Mouse (Mus musculus) stomach, embryonic 16.5 days (tissue): ENCODE data around the gene Ifi47. TPM values are rescaled to one million over a fixed set of nuclear protein-coding genes. Genes with fewer than 3 reads are reported as not detected.
"Not testable (repeated sequence)": the region's sequence is repeated elsewhere in the genome, so short reads cannot be mapped to it uniquely, and the experiment has no call there.

Experiments used
- ATAC-seq: fragments of 200-750 bp; cut with Nextera tagmentation; 2 replicates; pipeline ENCODE4 v1.8.0; 2017; ENCODE audit warnings: moderate number of reproducible peaks, moderate TSS enrichment; ENCODE audit not compliant: insufficient read depth, low FRiP score
- H3K27ac ChIP-seq: fragments of 300-500 bp; sonication (generic); 2 replicates; pipeline ENCODE4 v1.5.1; 2014; ENCODE audit warnings: low read length
- H3K27me3 ChIP-seq: fragments of 300-500 bp; sonication (generic); 2 replicates; pipeline ENCODE4 v1.6.1; 2014; ENCODE audit warnings: low read length, control low read depth, mixed read lengths; ENCODE audit not compliant: control insufficient read depth, insufficient read depth
- H3K36me3 ChIP-seq: fragments of 300-500 bp; sonication (generic); 2 replicates; pipeline ENCODE4 v1.6.1; 2014; ENCODE audit warnings: low read length; ENCODE audit not compliant: control insufficient read depth, insufficient read depth
- H3K4me1 ChIP-seq: fragments of 300-500 bp; sonication (generic); 2 replicates; pipeline ENCODE4 v1.6.1; 2014; ENCODE audit warnings: low read length, control low read depth, mixed read lengths; ENCODE audit not compliant: control insufficient read depth, insufficient read depth
- H3K4me2 ChIP-seq: fragments of 300-500 bp; sonication (generic); 2 replicates; pipeline ENCODE4 v1.6.1; 2014; ENCODE audit warnings: low read depth, low read length, mixed read lengths
- H3K4me3 ChIP-seq: fragments of 300-500 bp; sonication (generic); replicated peaks from 2 replicates; pipeline ENCODE4 v1.5.1; 2014; ENCODE audit warnings: mild to moderate bottlenecking, low read length
- H3K9ac ChIP-seq: fragments of 300-500 bp; sonication (generic); 2 replicates; pipeline ENCODE4 v1.6.1; 2014; ENCODE audit warnings: low read length
- H3K9me3 ChIP-seq: fragments of 300-500 bp; sonication (generic); replicated peaks from 2 replicates; pipeline ENCODE4 v1.6.1; 2016; ENCODE audit warnings: low read length, control low read depth; ENCODE audit not compliant: control insufficient read depth
- WGBS: fragments of 180-500 bp; shearing (Covaris S2); extraction: QIAGEN DNeasy Blood & Tissue Kit; methylation state at CpG from one replicate; pipeline ENCODE4 v1.1.7; 2014; 5-methylcytosine and 5-hydroxymethylcytosine counted together
- polyA plus RNA-seq: library from polyadenylated mRNA; unstranded; fragments of >200 nt; fragmentation: Nextera tagmentation; extraction: Ambion mirVana; gene quantifications from 2 replicates; pipeline ENCODE4 v1.2.1, GENCODE M21; 2015

The Ifi47 gene
- polyA plus RNA-seq = 1.8 and 2.7 TPM in 2 replicates

GRCm38 (mm10) chr11:49076001-49076757, at the start of gene Ifi47:
Gene Ifi47, plus strand, starts transcription at chr11:49076587.
- H3K4me1 ChIP-seq, H3K4me2 ChIP-seq, H3K9ac ChIP-seq, H3K27me3 ChIP-seq, H3K9me3 ChIP-seq, H3K4me3 ChIP-seq, ATAC-seq, H3K36me3 ChIP-seq: not testable (repeated sequence)
- 0 out of 2 replicates have a peak within 1 kb of the TSS, but pooled peaks have one; percentile 12 for H3K27ac ChIP-seq
- WGBS = 63% methylated on average over 6 of the region's 6 CpGs

GRCm38 (mm10) chr11:49050064-49050463, 26.3 kb upstream of the Ifi47 start:
- not testable (repeated sequence) for H3K9me3 ChIP-seq, H3K4me1 ChIP-seq, H3K36me3 ChIP-seq, H3K4me3 ChIP-seq, H3K4me2 ChIP-seq, H3K27ac ChIP-seq, H3K9ac ChIP-seq, ATAC-seq, H3K27me3 ChIP-seq

GRCm38 (mm10) chr11:49051093-49051891, 25.1 kb upstream of the Ifi47 start, which contains the start of gene 9930111J21Rik2:
Gene 9930111J21Rik2, minus strand, starts transcription at chr11:49051242.
- not testable (repeated sequence) for H3K9ac ChIP-seq, H3K4me2 ChIP-seq, H3K4me1 ChIP-seq, H3K36me3 ChIP-seq, ATAC-seq, H3K27ac ChIP-seq, H3K4me3 ChIP-seq, H3K27me3 ChIP-seq, H3K9me3 ChIP-seq
- WGBS = 78% methylated on average over 1 of the region's 6 CpGs

GRCm38 (mm10) chr11:49051894-49052293, 24.5 kb upstream of the Ifi47 start:
- H3K27ac ChIP-seq, H3K36me3 ChIP-seq, H3K4me2 ChIP-seq, ATAC-seq, H3K4me3 ChIP-seq, H3K9ac ChIP-seq, H3K4me1 ChIP-seq, H3K27me3 ChIP-seq, H3K9me3 ChIP-seq: not testable (repeated sequence)
- WGBS = no CpG with 5 or more reads among the region's 5 CpGs

GRCm38 (mm10) chr11:49060061-49060460, 16.3 kb upstream of the Ifi47 start:
- ATAC-seq, H3K36me3 ChIP-seq, H3K9ac ChIP-seq, H3K4me1 ChIP-seq, H3K4me2 ChIP-seq, H3K4me3 ChIP-seq, H3K27me3 ChIP-seq, H3K9me3 ChIP-seq, H3K27ac ChIP-seq: not testable (repeated sequence)
- 59% methylated on average over 2 of the region's 3 CpGs for WGBS

- not testable (repeated sequence) for H3K4me1 ChIP-seq, ATAC-seq, H3K27me3 ChIP-seq, H3K9me3 ChIP-seq, H3K27ac ChIP-seq, H3K4me3 ChIP-seq, H3K9ac ChIP-seq, H3K4me2 ChIP-seq, H3K36me3 ChIP-seq
- 61% methylated on average over 1 of the region's 2 CpGs for WGBS
Measured at GRCm38 (mm10) chr11:49061865-49062264, 14.5 kb upstream of the Ifi47 start.

GRCm38 (mm10) chr11:49063713-49064469, 12.5 kb upstream of the Ifi47 start, which contains the start of gene Tgtp2:
Gene Tgtp2, minus strand, starts transcription at chr11:49064206.
- not testable (repeated sequence) for H3K4me3 ChIP-seq, H3K4me2 ChIP-seq, H3K36me3 ChIP-seq, H3K4me1 ChIP-seq, H3K27ac ChIP-seq, H3K27me3 ChIP-seq, H3K9ac ChIP-seq, ATAC-seq, H3K9me3 ChIP-seq
- WGBS = 72% methylated on average over 5 of the region's 5 CpGs

- 68% methylated on average over 1 of the region's 1 CpGs for WGBS
Measured at GRCm38 (mm10) chr11:49068358-49068757, 8.0 kb upstream of the Ifi47 start.

GRCm38 (mm10) chr11:49077012-49077411, 625 bp downstream of the Ifi47 start:
- Histone ChIP-seq H3K27me3 (no peaks in the 10 kb centered on the region), H3K9me3 (no peaks in the 10 kb centered on the region), H3K4me2 (no peak overlapping the region), H3K36me3 (no peaks in the 10 kb centered on the region), H3K27ac (no peak overlapping the region), H3K4me3 (no peak overlapping the region), H3K9ac (no peak overlapping the region), H3K4me1 (no peaks in the 10 kb centered on the region)
- WGBS = 71% methylated on average over 1 of the region's 1 CpGs
- ATAC-seq = no peak

More at GRCm38 (mm10) chr11:49068358-49068757, 8.0 kb upstream of the Ifi47 start:
- H3K4me2 ChIP-seq = no peak overlapping the region
- H3K4me3 ChIP-seq = no peak overlapping the region
- no peak overlapping the region for H3K27ac ChIP-seq
- H3K9ac ChIP-seq = no peak overlapping the region
- no peaks in the 10 kb centered on the region for H3K4me1 ChIP-seq
- no peak for ATAC-seq
- no peaks in the 10 kb centered on the region for H3K9me3 ChIP-seq
- no peaks in the 10 kb centered on the region for H3K27me3 ChIP-seq
- H3K36me3 ChIP-seq = no peaks in the 10 kb centered on the region
